Mouse (Mus musculus): ENCODE data around the gene Mkrn2. TPM values are rescaled to one million over a fixed set of nuclear protein-coding genes. Genes with fewer than 3 reads are reported as not detected.
"Not testable (repeated sequence)": the region's sequence is repeated elsewhere in the genome, so short reads cannot be mapped to it uniquely, and the experiment has no call there.

Mkrn2 gene
- polyA plus RNA-seq, 1 experiment from 2014 or later: 27.1 TPM

GRCm38 (mm10) chr6:115610301-115610700, 8.6 kb downstream of the Mkrn2 start:
- no peak overlapping the region for H3K9ac ChIP-seq
- WGBS: 93% methylated on average over 5 of the region's 5 CpGs
- no peaks in the 10 kb centered on the region for H3K9me3 ChIP-seq
- no peaks in the 10 kb centered on the region for H3K4me1 ChIP-seq
- no peaks in the 10 kb centered on the region for H3K27me3 ChIP-seq
- H3K4me2 ChIP-seq: no peak overlapping the region
- H3K4me3 ChIP-seq: no peak overlapping the region
- H3K36me3 ChIP-seq: peaks cover 55% of the 10 kb centered on the region
- ATAC-seq (ENCODE audit: borderline replicate concordance, extremely low read depth, low FRiP score, low TSS enrichment): no peak
- H3K27ac ChIP-seq: no peak overlapping the region

GRCm38 (mm10) chr6:115613793-115614192, 12.1 kb downstream of the Mkrn2 start:
- Histone ChIP-seq H3K9ac (no peak overlapping the region), H3K4me2 (no peak overlapping the region), H3K36me3 (peaks cover 90% of the 10 kb centered on the region), H3K4me1 (no peaks in the 10 kb centered on the region), H3K27ac (no peak overlapping the region), H3K9me3 (no peaks in the 10 kb centered on the region), H3K4me3 (no peak overlapping the region), H3K27me3 (no peaks in the 10 kb centered on the region)
- no peak for ATAC-seq (ENCODE audit: borderline replicate concordance, extremely low read depth, low FRiP score, low TSS enrichment)

- no peaks in the 10 kb centered on the region for H3K27me3 ChIP-seq
- H3K27ac ChIP-seq: no peak overlapping the region
- no peak for ATAC-seq (ENCODE audit: borderline replicate concordance, extremely low read depth, low FRiP score, low TSS enrichment)
- H3K4me2 ChIP-seq: no peak overlapping the region
- WGBS: 78% methylated on average over 3 of the region's 3 CpGs
- H3K9me3 ChIP-seq: no peaks in the 10 kb centered on the region
- no peak overlapping the region for H3K9ac ChIP-seq
- H3K4me3 ChIP-seq: no peak overlapping the region
- H3K36me3 ChIP-seq: peaks cover 95% of the 10 kb centered on the region
- no peaks in the 10 kb centered on the region for H3K4me1 ChIP-seq
These were observed 14.3 kb downstream of the Mkrn2 start for GRCm38 (mm10) chr6:115615983-115616382.

GRCm38 (mm10) chr6:115619818-115620217, 18.1 kb downstream of the Mkrn2 start:
- no peaks in the 10 kb centered on the region for H3K4me1 ChIP-seq
- no peak for ATAC-seq (ENCODE audit: borderline replicate concordance, extremely low read depth, low FRiP score, low TSS enrichment)
- H3K9me3 ChIP-seq: no peaks in the 10 kb centered on the region
- no peak overlapping the region for H3K4me2 ChIP-seq
- H3K36me3 ChIP-seq: peaks cover 100% of the 10 kb centered on the region
- H3K9ac ChIP-seq: no peak overlapping the region
- WGBS: 86% methylated on average over 10 of the region's 10 CpGs
- no peak overlapping the region for H3K27ac ChIP-seq
- H3K27me3 ChIP-seq: no peaks in the 10 kb centered on the region
- H3K4me3 ChIP-seq: no peak overlapping the region

- H3K4me1 ChIP-seq: no peaks in the 10 kb centered on the region
- no peak overlapping the region for H3K27ac ChIP-seq
- H3K9ac ChIP-seq: no peak overlapping the region
- H3K27me3 ChIP-seq: no peaks in the 10 kb centered on the region
- WGBS: 79% methylated on average over 1 of the region's 1 CpGs
- no peak for ATAC-seq (ENCODE audit: borderline replicate concordance, extremely low read depth, low FRiP score, low TSS enrichment)
- no peaks in the 10 kb centered on the region for H3K9me3 ChIP-seq
- H3K4me3 ChIP-seq: no peak overlapping the region
- no peak overlapping the region for H3K4me2 ChIP-seq
- H3K36me3 ChIP-seq: peaks cover 100% of the 10 kb centered on the region
These were observed 19.2 kb downstream of the Mkrn2 start for GRCm38 (mm10) chr6:115620942-115621341.

GRCm38 (mm10) chr6:115626121-115626520, 24.4 kb downstream of the Mkrn2 start:
- H3K27ac ChIP-seq: no peak overlapping the region
- H3K4me2 ChIP-seq: no peak overlapping the region
- no peaks in the 10 kb centered on the region for H3K4me1 ChIP-seq
- no peak for ATAC-seq (ENCODE audit: borderline replicate concordance, extremely low read depth, low FRiP score, low TSS enrichment)
- H3K27me3 ChIP-seq: no peaks in the 10 kb centered on the region
- no peaks in the 10 kb centered on the region for H3K9me3 ChIP-seq
- H3K4me3 ChIP-seq: no peak overlapping the region
- H3K9ac ChIP-seq: no peak overlapping the region
- 90% methylated on average over 5 of the region's 5 CpGs for WGBS
- H3K36me3 ChIP-seq: peaks cover 80% of the 10 kb centered on the region

GRCm38 (mm10) chr6:115631056-115631795, 29.5 kb downstream of the Mkrn2 start:
- Histone ChIP-seq H3K36me3 (peaks cover 73% of the 10 kb centered on the region), H3K4me2 (no peak overlapping the region), H3K4me1 (no peaks in the 10 kb centered on the region), H3K9ac (no peak overlapping the region), H3K27me3 (no peaks in the 10 kb centered on the region), H3K9me3 (no peaks in the 10 kb centered on the region), H3K27ac (no peak overlapping the region), H3K4me3 (no peak overlapping the region)
- no peak for ATAC-seq (ENCODE audit: borderline replicate concordance, extremely low read depth, low FRiP score, low TSS enrichment)
- WGBS: 77% methylated on average over 3 of the region's 3 CpGs

GRCm38 (mm10) chr6:115634015-115634414, 32.3 kb downstream of the Mkrn2 start:
- Histone ChIP-seq H3K27ac (no peak overlapping the region), H3K4me3 (no peak overlapping the region), H3K9me3 (no peaks in the 10 kb centered on the region), H3K9ac (no peak overlapping the region), H3K36me3 (peaks cover 76% of the 10 kb centered on the region), H3K4me1 (no peaks in the 10 kb centered on the region), H3K27me3 (no peaks in the 10 kb centered on the region), H3K4me2 (no peak overlapping the region)
- ATAC-seq (ENCODE audit: borderline replicate concordance, extremely low read depth, low FRiP score, low TSS enrichment): no peak
- WGBS: 78% methylated on average over 2 of the region's 2 CpGs

GRCm38 (mm10) chr6:115638188-115638587, 36.5 kb downstream of the Mkrn2 start:
- H3K36me3 ChIP-seq: peaks cover 63% of the 10 kb centered on the region
- not testable (repeated sequence) for H3K9me3 ChIP-seq; H3K9ac ChIP-seq; H3K27me3 ChIP-seq; H3K4me1 ChIP-seq; H3K27ac ChIP-seq; H3K4me3 ChIP-seq; H3K4me2 ChIP-seq; ATAC-seq (ENCODE audit: borderline replicate concordance, extremely low read depth, low FRiP score, low TSS enrichment)
- WGBS: 89% methylated on average over 7 of the region's 7 CpGs

- Histone ChIP-seq H3K36me3 (peaks cover 24% of the 10 kb centered on the region; the same call in 1 of the 2 replicates), H3K4me2 (no peak overlapping the region), H3K27me3 (no peaks in the 10 kb centered on the region), H3K9ac (no peak overlapping the region), H3K4me3 (no peak overlapping the region), H3K27ac (no peak overlapping the region), H3K9me3 (no peaks in the 10 kb centered on the region), H3K4me1 (0 out of 2 replicates have a peak, but pooled peaks cover 2% of the 10 kb centered on the region)
- 68% methylated on average over 1 of the region's 1 CpGs for WGBS
- no peak for ATAC-seq (ENCODE audit: borderline replicate concordance, extremely low read depth, low FRiP score, low TSS enrichment)
These were observed 41.6 kb downstream of the Mkrn2 start for GRCm38 (mm10) chr6:115643315-115643714.

GRCm38 (mm10) chr6:115649792-115650365, 48.2 kb downstream of the Mkrn2 start:
- H3K27me3 ChIP-seq: no peaks in the 10 kb centered on the region
- no peak overlapping the region for H3K4me3 ChIP-seq
- no peak overlapping the region for H3K9ac ChIP-seq
- ATAC-seq (ENCODE audit: borderline replicate concordance, extremely low read depth, low FRiP score, low TSS enrichment): no peak
- H3K4me1 ChIP-seq: peaks cover 26% of the 10 kb centered on the region
- 63% methylated on average over 1 of the region's 1 CpGs for WGBS
- no peak overlapping the region for H3K4me2 ChIP-seq
- H3K36me3 ChIP-seq: no peaks in the 10 kb centered on the region
- no peak overlapping the region for H3K27ac ChIP-seq
- no peaks in the 10 kb centered on the region for H3K9me3 ChIP-seq

- no peak for ATAC-seq (ENCODE audit: borderline replicate concordance, extremely low read depth, low FRiP score, low TSS enrichment)
- H3K4me2 ChIP-seq: no peak overlapping the region
- H3K4me3 ChIP-seq: no peak overlapping the region
- H3K9ac ChIP-seq: no peak overlapping the region
- no peak overlapping the region for H3K27ac ChIP-seq
- whole genome bisulfite sequencing: 37% methylated on average over 5 of the region's 5 CpGs
- H3K27me3 ChIP-seq: no peaks in the 10 kb centered on the region
- H3K4me1 ChIP-seq: peaks cover 26% of the 10 kb centered on the region
- H3K9me3 ChIP-seq: no peaks in the 10 kb centered on the region
- H3K36me3 ChIP-seq: no peaks in the 10 kb centered on the region
These were observed 49.0 kb downstream of the Mkrn2 start for GRCm38 (mm10) chr6:115650476-115651427.
